Mouse (Mus musculus): ENCODE measurements around the gene Kif27. TPM values are rescaled to one million over a fixed set of nuclear protein-coding genes. Genes with fewer than 3 reads are reported as not detected.
A peak's percentile ranks its signal among the peaks of the same experiment; 100 is the strongest.
"Not testable (repeated sequence)": the region's sequence is repeated elsewhere in the genome, so short reads cannot be mapped to it uniquely, and the experiment has no call there.

Gene Kif27
- polyA plus RNA-seq, 1 experiment from 2014 or later = 0.05 TPM

- WGBS (ENCODE audit: insufficient replicate concordance) = 2% methylated on average over 11 of the region's 11 CpGs
- Histone ChIP-seq H3K27me3 (ENCODE audit: insufficient read depth, low read length) (no peaks in the 10 kb centered on the region), H3K36me3 (replicated peaks; ENCODE audit: insufficient read depth, low read length) (peaks cover 29% of the 10 kb centered on the region), H3K9me3 (ENCODE audit: low read length) (no peaks in the 10 kb centered on the region), H3K4me1 (ENCODE audit: insufficient read depth) (peaks cover 15% of the 10 kb centered on the region), H3K9ac (replicated peaks) (peak overlapping the region; percentile 97), H3K4me2 (ENCODE audit: low read depth, low read length) (peak overlapping the region; percentile 73), H3K27ac (ENCODE audit: low read depth) (peak overlapping the region; percentile 99), H3K4me3 (ENCODE audit: low read depth, low read length) (peak overlapping the region; percentile 88)
- no peak for DNase-seq
- ATAC-seq = no peak
- TF ChIP-seq EP300 (IDR thresholded peaks at IDR 0.05; ENCODE audit: low read depth) = no peak
- TF ChIP-seq CTCF (IDR thresholded peaks at IDR 0.05; ENCODE audit: low read depth) = no peak
These were observed 41.7 kb upstream of the Kif27 start for GRCm38 (mm10) chr13:58400576-58400975.

GRCm38 (mm10) chr13:58397651-58398050, 38.7 kb upstream of the Kif27 start:
- 93% methylated on average over 13 of the region's 13 CpGs for WGBS (ENCODE audit: insufficient replicate concordance)
- TF ChIP-seq CTCF (IDR thresholded peaks at IDR 0.05; ENCODE audit: low read depth) (no peak), EP300 (IDR thresholded peaks at IDR 0.05; ENCODE audit: low read depth) (no peak)
- Histone ChIP-seq H3K4me1 (ENCODE audit: insufficient read depth) (no peaks in the 10 kb centered on the region), H3K4me2 (ENCODE audit: low read depth, low read length) (no peak overlapping the region), H3K9ac (replicated peaks) (no peak overlapping the region), H3K4me3 (ENCODE audit: low read depth, low read length) (no peak overlapping the region), H3K9me3 (ENCODE audit: low read length) (no peaks in the 10 kb centered on the region), H3K27me3 (ENCODE audit: insufficient read depth, low read length) (no peaks in the 10 kb centered on the region), H3K36me3 (replicated peaks; ENCODE audit: insufficient read depth, low read length) (peaks cover 57% of the 10 kb centered on the region), H3K27ac (ENCODE audit: low read depth) (no peak overlapping the region)
- no peak for ATAC-seq
- no peak for DNase-seq

GRCm38 (mm10) chr13:58394392-58394791, 35.5 kb upstream of the Kif27 start:
- DNase-seq; H3K4me2 ChIP-seq (ENCODE audit: low read depth, low read length); H3K27me3 ChIP-seq (ENCODE audit: insufficient read depth, low read length); H3K9me3 ChIP-seq (ENCODE audit: low read length); H3K27ac ChIP-seq (ENCODE audit: low read depth); ATAC-seq; H3K4me1 ChIP-seq (ENCODE audit: insufficient read depth); H3K9ac ChIP-seq (replicated peaks); H3K4me3 ChIP-seq (ENCODE audit: low read depth, low read length): not testable (repeated sequence)
- peaks cover 83% of the 10 kb centered on the region for H3K36me3 ChIP-seq (replicated peaks; ENCODE audit: insufficient read depth, low read length)
- WGBS (ENCODE audit: insufficient replicate concordance) = 84% methylated on average over 11 of the region's 11 CpGs

- Histone ChIP-seq H3K27ac (ENCODE audit: low read depth) (no peak overlapping the region), H3K27me3 (ENCODE audit: insufficient read depth, low read length) (no peaks in the 10 kb centered on the region), H3K9ac (replicated peaks) (no peak overlapping the region), H3K4me1 (ENCODE audit: insufficient read depth) (peaks cover 8% of the 10 kb centered on the region), H3K9me3 (ENCODE audit: low read length) (no peaks in the 10 kb centered on the region), H3K4me3 (ENCODE audit: low read depth, low read length) (no peak overlapping the region), H3K36me3 (replicated peaks; ENCODE audit: insufficient read depth, low read length) (peaks cover 44% of the 10 kb centered on the region), H3K4me2 (ENCODE audit: low read depth, low read length) (no peak overlapping the region)
- TF ChIP-seq EP300 (IDR thresholded peaks at IDR 0.05; ENCODE audit: low read depth) (no peak), CTCF (IDR thresholded peaks at IDR 0.05; ENCODE audit: low read depth) (no peak)
- ATAC-seq = no peak
- no peak for DNase-seq
- 79% methylated on average over 2 of the region's 2 CpGs for WGBS (ENCODE audit: insufficient replicate concordance)
These were observed 30.5 kb upstream of the Kif27 start for GRCm38 (mm10) chr13:58389324-58389951.

GRCm38 (mm10) chr13:58388379-58388778, 29.5 kb upstream of the Kif27 start:
- peaks cover 33% of the 10 kb centered on the region for H3K36me3 ChIP-seq (replicated peaks; ENCODE audit: insufficient read depth, low read length)
- no peaks in the 10 kb centered on the region for H3K27me3 ChIP-seq (ENCODE audit: insufficient read depth, low read length)
- no peak overlapping the region for H3K27ac ChIP-seq (ENCODE audit: low read depth)
- TF ChIP-seq CTCF (IDR thresholded peaks at IDR 0.05; ENCODE audit: low read depth) (no peak), EP300 (IDR thresholded peaks at IDR 0.05; ENCODE audit: low read depth) (no peak)
- 57% methylated on average over 3 of the region's 3 CpGs for WGBS (ENCODE audit: insufficient replicate concordance)
- peaks cover 13% of the 10 kb centered on the region for H3K4me1 ChIP-seq (ENCODE audit: insufficient read depth)
- H3K4me2 ChIP-seq (ENCODE audit: low read depth, low read length) = no peak overlapping the region
- no peak overlapping the region for H3K4me3 ChIP-seq (ENCODE audit: low read depth, low read length)
- no peaks in the 10 kb centered on the region for H3K9me3 ChIP-seq (ENCODE audit: low read length)
- ATAC-seq = no peak
- DNase-seq = no peak
- H3K9ac ChIP-seq (replicated peaks) = no peak overlapping the region

GRCm38 (mm10) chr13:58387948-58388347, 29.0 kb upstream of the Kif27 start:
- H3K9ac ChIP-seq (replicated peaks) = no peak overlapping the region
- peaks cover 32% of the 10 kb centered on the region for H3K36me3 ChIP-seq (replicated peaks; ENCODE audit: insufficient read depth, low read length)
- peak; percentile 59 for ATAC-seq

More at GRCm38 (mm10) chr13:58387948-58388347, 29.0 kb upstream of the Kif27 start:
- TF ChIP-seq CTCF (IDR thresholded peaks at IDR 0.05; ENCODE audit: low read depth) (peak; percentile 82), EP300 (IDR thresholded peaks at IDR 0.05; ENCODE audit: low read depth) (no peak)
- H3K4me2 ChIP-seq (ENCODE audit: low read depth, low read length) = no peak overlapping the region
- no peaks in the 10 kb centered on the region for H3K9me3 ChIP-seq (ENCODE audit: low read length)
- H3K27me3 ChIP-seq (ENCODE audit: insufficient read depth, low read length) = no peaks in the 10 kb centered on the region
- no peak overlapping the region for H3K27ac ChIP-seq (ENCODE audit: low read depth)
- H3K4me1 ChIP-seq (ENCODE audit: insufficient read depth) = peaks cover 13% of the 10 kb centered on the region
- peak; percentile 76 for DNase-seq
- H3K4me3 ChIP-seq (ENCODE audit: low read depth, low read length) = no peak overlapping the region
- WGBS (ENCODE audit: insufficient replicate concordance) = 12% methylated on average over 7 of the region's 7 CpGs

All from liver, postnatal 0 days (tissue).